Mouse (Mus musculus) lung, postnatal 0 days (tissue): ENCODE measurements around the gene Gm10234. TPM values are rescaled to one million over a fixed set of nuclear protein-coding genes. Genes with fewer than 3 reads are reported as not detected.

ENCODE experiments used
- ATAC-seq: fragments of 200-750 bp; cut with Nextera tagmentation; 2 replicates; pipeline ENCODE4 v1.8.0; 2017; ENCODE audit warnings: moderate library complexity
- DNase-seq: peaks from one replicate; pipeline ENCODE4 v3.0.0-alpha.2; 2016; ENCODE audit warnings: low spot score
- H3K27ac ChIP-seq: fragments of 300-500 bp; sonication (generic); 2 replicates; pipeline ENCODE4 v1.5.1; 2014; ENCODE audit warnings: antibody characterized with exemption, mild to moderate bottlenecking, low read length, mixed read lengths
- H3K27me3 ChIP-seq: fragments of 300-500 bp; sonication (generic); replicated peaks from 2 replicates; pipeline ENCODE4 v1.6.1; 2014; ENCODE audit warnings: low read length, mixed read lengths; ENCODE audit not compliant: insufficient read depth
- H3K36me3 ChIP-seq: fragments of 300-500 bp; sonication (generic); 2 replicates; pipeline ENCODE4 v1.6.1; 2014; ENCODE audit warnings: low read length, mixed read lengths; ENCODE audit not compliant: insufficient read depth
- H3K4me1 ChIP-seq: fragments of 300-500 bp; sonication (generic); 2 replicates; pipeline ENCODE4 v1.6.1; 2014; ENCODE audit warnings: antibody characterized with exemption, low read depth, low read length, mixed read lengths; ENCODE audit not compliant: insufficient read depth
- H3K4me2 ChIP-seq: fragments of 300-500 bp; sonication (generic); replicated peaks from 2 replicates; pipeline ENCODE4 v1.6.1; 2014; ENCODE audit warnings: low read depth, mild to moderate bottlenecking, low read length, moderate library complexity, mixed read lengths
- H3K4me3 ChIP-seq: fragments of 300-500 bp; sonication (generic); 2 replicates; pipeline ENCODE4 v1.5.1; 2014; ENCODE audit warnings: low read depth, low read length
- H3K9ac ChIP-seq: fragments of 300-500 bp; sonication (generic); replicated peaks from 2 replicates; pipeline ENCODE4 v1.6.1; 2014; ENCODE audit warnings: low read depth, mild to moderate bottlenecking
- H3K9me3 ChIP-seq: fragments of 300-500 bp; sonication (generic); 2 replicates; pipeline ENCODE4 v1.6.1; 2016; ENCODE audit warnings: low read length, mixed read lengths
- CTCF ChIP-seq: IDR thresholded peaks from 2 replicates; pipeline ENCODE4 v1.5.1; 2016; ENCODE audit warnings: antibody characterized with exemption, mild to moderate bottlenecking
- EP300 ChIP-seq: IDR thresholded peaks from 2 replicates; pipeline ENCODE4 v1.6.1; 2016; ENCODE audit warnings: antibody characterized with exemption, mild to moderate bottlenecking, control low read depth
- WGBS: fragments of 180-500 bp; shearing (Covaris S2); extraction: QIAGEN DNeasy Blood & Tissue Kit; methylation state at CpG from one replicate; pipeline ENCODE4 v1.1.7; 2014; 5-methylcytosine and 5-hydroxymethylcytosine counted together
- polyA plus RNA-seq: library from polyadenylated mRNA; unstranded; fragments of >200 nt; fragmentation: Nextera tagmentation; extraction: Ambion mirVana; gene quantifications from 2 replicates; pipeline ENCODE4 v1.2.1, GENCODE M21; 2015

Gm10234 gene
- polyA plus RNA-seq, 1 experiment from 2014 or later: not detected

DNA sequence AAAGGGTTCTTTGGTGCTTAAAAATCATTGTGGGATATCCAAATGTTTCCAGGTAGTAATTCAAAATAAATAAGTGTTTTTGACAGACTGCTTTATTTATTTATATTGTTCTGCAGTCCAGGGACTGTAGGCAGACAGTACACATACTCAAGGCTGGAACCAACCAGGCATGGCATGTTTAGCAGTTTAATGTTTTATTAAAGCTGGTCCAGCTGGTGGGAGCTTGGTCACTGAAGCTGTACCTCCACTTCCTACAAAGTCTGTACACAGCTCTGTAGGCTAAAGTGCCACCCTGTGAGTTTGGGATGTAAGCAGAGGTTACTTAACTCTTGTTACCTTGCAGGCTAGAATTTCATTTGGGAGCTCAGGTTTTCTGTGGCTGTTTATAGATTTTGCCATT is 27.5 kb downstream of the Gm10234 start:
- no peak for ATAC-seq
- H3K27me3 ChIP-seq: no peaks in the 10 kb centered on the region
- TF ChIP-seq EP300 (no peak), CTCF (no peak)
- no peak overlapping the region for H3K4me3 ChIP-seq
- no peaks in the 10 kb centered on the region for H3K9me3 ChIP-seq
- H3K9ac ChIP-seq: no peak overlapping the region
- no peak overlapping the region for H3K27ac ChIP-seq
- H3K4me2 ChIP-seq: no peak overlapping the region
- no peaks in the 10 kb centered on the region for H3K4me1 ChIP-seq
- DNase-seq: no peak
- no peaks in the 10 kb centered on the region for H3K36me3 ChIP-seq

DNA sequence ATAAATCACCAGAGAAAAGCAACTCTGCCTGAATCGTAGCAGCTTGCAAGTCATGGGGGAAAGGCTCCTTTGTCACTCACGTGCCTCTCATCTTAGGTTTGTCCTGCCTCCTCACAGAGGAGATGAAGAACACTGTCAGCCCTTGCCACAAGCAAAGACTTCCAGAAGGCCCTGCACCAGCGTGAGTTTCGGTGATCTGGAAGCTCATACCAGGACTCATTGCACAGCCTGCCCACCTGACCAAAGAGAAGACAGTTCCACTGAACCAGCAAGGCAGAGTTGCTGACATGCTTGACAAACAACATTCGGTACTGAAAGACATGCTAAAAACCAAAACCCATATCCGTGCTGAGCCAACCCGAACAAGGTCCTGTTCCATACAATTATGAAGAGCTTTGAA is 31.1 kb downstream of the Gm10234 start:
- no peak overlapping the region for H3K27ac ChIP-seq
- no peak overlapping the region for H3K4me2 ChIP-seq
- H3K4me1 ChIP-seq: no peaks in the 10 kb centered on the region
- WGBS: 80% methylated on average over 7 of the region's 7 CpGs
- no peak for TF ChIP-seq CTCF
- TF ChIP-seq EP300: no peak
- ATAC-seq (no peak), DNase-seq (no peak)
- H3K4me3 ChIP-seq: no peak overlapping the region
- no peak overlapping the region for H3K9ac ChIP-seq
- no peaks in the 10 kb centered on the region for H3K9me3 ChIP-seq
- no peaks in the 10 kb centered on the region for H3K36me3 ChIP-seq
- H3K27me3 ChIP-seq: no peaks in the 10 kb centered on the region

DNA sequence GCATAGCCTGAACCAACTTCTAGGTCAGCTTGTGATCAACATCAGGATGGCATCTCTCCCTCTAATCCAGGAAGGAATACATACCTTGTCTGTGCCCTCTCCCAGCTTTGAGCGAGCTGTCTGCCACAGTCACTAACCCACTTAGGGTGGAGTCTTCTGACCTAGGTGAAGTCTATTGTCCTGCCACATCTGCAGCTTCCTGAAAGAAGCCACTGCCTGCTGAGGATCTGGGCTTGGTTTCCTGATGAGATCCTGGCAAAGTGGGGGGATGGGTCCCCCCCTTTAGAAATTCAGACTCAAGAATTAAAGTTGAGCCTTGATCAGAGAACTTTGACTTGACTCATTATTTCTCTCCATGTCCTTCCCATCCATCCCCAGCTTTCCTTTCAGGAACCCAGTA is 32.0 kb downstream of the Gm10234 start:
- 60% methylated on average over 1 of the region's 1 CpGs for WGBS

GRCm38 (mm10) chr6:95360084-95360483 is 38.2 kb downstream of the Gm10234 start:
- TF ChIP-seq CTCF: no peak
- no peak for TF ChIP-seq EP300
- H3K27ac ChIP-seq: no peak overlapping the region
- H3K36me3 ChIP-seq: no peaks in the 10 kb centered on the region
- no peaks in the 10 kb centered on the region for H3K9me3 ChIP-seq
- H3K4me2 ChIP-seq: no peak overlapping the region
- no peaks in the 10 kb centered on the region for H3K4me1 ChIP-seq
- peak; percentile 10 for DNase-seq
- H3K9ac ChIP-seq: no peak overlapping the region
- no peak for ATAC-seq
- no peak overlapping the region for H3K4me3 ChIP-seq
- no peaks in the 10 kb centered on the region for H3K27me3 ChIP-seq
- WGBS: 87% methylated on average over 5 of the region's 5 CpGs

More for the DNA sequence above, 32.0 kb downstream of the Gm10234 start:
- no peak overlapping the region for H3K27ac ChIP-seq
- no peaks in the 10 kb centered on the region for H3K27me3 ChIP-seq
- H3K9ac ChIP-seq: no peak overlapping the region
- no peak overlapping the region for H3K4me3 ChIP-seq
- DNase-seq (no peak), ATAC-seq (no peak)
- H3K9me3 ChIP-seq: no peaks in the 10 kb centered on the region
- H3K4me2 ChIP-seq: no peak overlapping the region
- no peaks in the 10 kb centered on the region for H3K4me1 ChIP-seq
- no peak for TF ChIP-seq EP300
- TF ChIP-seq CTCF: no peak
- H3K36me3 ChIP-seq: no peaks in the 10 kb centered on the region

DNA sequence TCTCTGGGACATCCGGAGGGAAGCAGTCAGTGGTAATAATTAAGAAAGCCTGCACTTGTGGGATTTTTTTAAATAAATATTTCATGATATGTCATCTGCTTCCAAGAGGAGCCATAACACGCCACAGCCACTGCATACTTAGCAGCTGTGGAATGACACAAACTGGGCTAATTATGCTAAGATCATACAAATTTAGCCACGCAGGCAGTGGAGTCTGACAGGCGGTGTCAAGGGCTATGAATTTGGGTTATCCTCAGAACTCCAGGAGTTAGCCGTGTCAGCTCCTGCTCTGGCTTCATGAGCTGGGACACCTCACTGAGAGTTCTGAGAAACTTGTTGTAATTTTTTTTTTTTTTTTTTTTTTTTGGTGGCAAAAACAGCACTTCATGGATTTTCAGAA is 40.8 kb downstream of the Gm10234 start:
- no peak for DNase-seq
- no peaks in the 10 kb centered on the region for H3K36me3 ChIP-seq
- H3K9me3 ChIP-seq: no peaks in the 10 kb centered on the region
- no peak overlapping the region for H3K4me2 ChIP-seq
- no peak for ATAC-seq
- H3K4me1 ChIP-seq: no peaks in the 10 kb centered on the region
- no peak overlapping the region for H3K27ac ChIP-seq
- 72% methylated on average over 5 of the region's 5 CpGs for WGBS
- H3K9ac ChIP-seq: no peak overlapping the region
- no peak overlapping the region for H3K4me3 ChIP-seq
- no peaks in the 10 kb centered on the region for H3K27me3 ChIP-seq
- TF ChIP-seq CTCF (no peak), EP300 (no peak)

GRCm38 (mm10) chr6:95371811-95372210 is 49.9 kb downstream of the Gm10234 start:
- Histone ChIP-seq H3K4me3 (no peak overlapping the region), H3K9ac (no peak overlapping the region), H3K4me1 (no peaks in the 10 kb centered on the region), H3K9me3 (no peaks in the 10 kb centered on the region), H3K27ac (no peak overlapping the region), H3K27me3 (no peaks in the 10 kb centered on the region), H3K4me2 (no peak overlapping the region), H3K36me3 (no peaks in the 10 kb centered on the region)
- TF ChIP-seq EP300: no peak
- 62% methylated on average over 4 of the region's 4 CpGs for WGBS
- no peak for DNase-seq
- ATAC-seq: no peak

Other genes starting within 250 kb of the Gm10234 start
- 0.58 and 0.91 TPM in 2 replicates for gene Kbtbd8, start 204.9 kb upstream of the Gm10234 start, polyA plus RNA-seq